Mouse (Mus musculus): ENCODE data around the gene Cldn10. TPM values are rescaled to one million over a fixed set of nuclear protein-coding genes. Genes with fewer than 3 reads are reported as not detected.

The Cldn10 gene
- total and polyA plus RNA-seq, 2 experiments = 0.09 TPM; not detected in 1

DNA sequence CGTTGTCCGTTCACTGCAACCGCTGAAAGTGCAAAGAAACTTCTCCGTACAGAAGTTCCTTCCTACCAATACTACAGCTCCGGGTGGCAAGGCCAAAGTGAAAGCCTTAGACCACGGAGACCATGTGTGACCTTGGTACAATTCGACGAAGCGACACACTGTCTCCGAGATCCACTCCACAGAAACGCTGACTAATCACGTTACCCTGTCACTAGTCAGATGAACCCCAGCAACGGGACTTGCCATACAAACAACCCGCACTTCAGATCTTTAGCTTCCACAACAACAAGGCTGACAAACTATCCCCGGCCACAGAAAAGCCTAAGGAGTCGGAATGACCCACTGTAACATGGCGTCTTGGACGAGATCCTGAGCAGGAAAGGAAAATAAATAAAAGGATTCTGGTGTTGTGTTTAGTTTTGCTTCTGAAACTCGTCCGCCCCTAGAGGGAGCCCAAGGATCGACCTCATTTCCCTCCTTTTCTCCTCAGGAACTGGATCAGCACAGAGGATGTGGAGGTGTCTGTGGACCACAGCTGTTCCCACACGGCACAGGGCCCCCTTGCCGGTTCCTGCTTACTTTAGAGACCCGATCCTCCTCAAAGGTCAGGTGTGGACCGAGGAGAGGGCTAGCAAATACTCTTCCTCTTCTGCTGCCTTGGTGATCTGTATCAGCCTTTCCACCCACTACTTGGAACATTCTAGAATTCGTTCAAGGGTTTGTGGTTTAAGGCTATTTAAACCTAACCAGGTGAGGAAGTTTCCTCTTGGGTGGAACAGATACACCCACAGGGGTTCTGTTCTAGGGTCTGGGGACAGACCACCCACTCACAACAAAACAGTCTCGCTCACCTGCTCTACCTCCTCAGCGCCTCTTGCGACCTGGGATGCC lies 122.9 kb downstream of the Cldn10 start:
- DNase-seq (ENCODE audit: extremely low read depth, low read depth, low spot score) = peak; percentile 63
- WGBS = 47% methylated on average over 29 of the region's 29 CpGs
- no peak for TF ChIP-seq POLR2A (IDR thresholded peaks at IDR 0.05; ENCODE audit: extremely low read depth, insufficient read depth, low read length)
- peak; percentile 73 for TF ChIP-seq CTCF (IDR thresholded peaks at IDR 0.05; ENCODE audit: low read depth, low read length)

GRCm38 (mm10) chr14:118911521-118911920 lies 123.8 kb downstream of the Cldn10 start:
- Histone ChIP-seq H3K4me3 (ENCODE audit: insufficient read depth, low read depth, low read length) (no peak overlapping the region), H3K27me3 (ENCODE audit: control insufficient read depth, insufficient read depth, low read length) (no peaks in the 10 kb centered on the region), H3K36me3 (ENCODE audit: control insufficient read depth, insufficient read depth, low read length) (no peaks in the 10 kb centered on the region), H3K9ac (ENCODE audit: low read depth, low read length) (no peak overlapping the region), H3K79me2 (ENCODE audit: control insufficient read depth, insufficient read depth, low read length) (no peaks in the 10 kb centered on the region), H3K4me1 (ENCODE audit: control insufficient read depth, insufficient read depth, low read length) (no peaks in the 10 kb centered on the region), H3K27ac (replicated peaks; ENCODE audit: insufficient read depth, low read depth, low read length) (no peak overlapping the region)
- WGBS = 96% methylated on average over 6 of the region's 6 CpGs
- TF ChIP-seq POLR2A (IDR thresholded peaks at IDR 0.05; ENCODE audit: extremely low read depth, insufficient read depth, low read length) = no peak
- no peak for TF ChIP-seq CTCF (IDR thresholded peaks at IDR 0.05; ENCODE audit: low read depth, low read length)
- no peak for DNase-seq (ENCODE audit: extremely low read depth, low read depth, low spot score)

More for the DNA sequence above, 122.9 kb downstream of the Cldn10 start:
- H3K27me3 ChIP-seq (ENCODE audit: control insufficient read depth, insufficient read depth, low read length) = no peaks in the 10 kb centered on the region
- no peaks in the 10 kb centered on the region for H3K4me1 ChIP-seq (ENCODE audit: control insufficient read depth, insufficient read depth, low read length)
- H3K27ac ChIP-seq (replicated peaks; ENCODE audit: insufficient read depth, low read depth, low read length) = 0 out of 2 replicates have a peak overlapping the region, but pooled peaks have one; percentile 2
- H3K9ac ChIP-seq (ENCODE audit: low read depth, low read length) = peak overlapping the region; percentile 25
- H3K36me3 ChIP-seq (ENCODE audit: control insufficient read depth, insufficient read depth, low read length) = no peaks in the 10 kb centered on the region
- H3K79me2 ChIP-seq (ENCODE audit: control insufficient read depth, insufficient read depth, low read length) = no peaks in the 10 kb centered on the region
- H3K4me3 ChIP-seq (ENCODE audit: insufficient read depth, low read depth, low read length) = peak overlapping the region; percentile 30; the same call in 1 of the 2 replicates

- H3K27me3 ChIP-seq (ENCODE audit: control insufficient read depth, insufficient read depth, low read length) = no peaks in the 10 kb centered on the region
- no peak overlapping the region for H3K27ac ChIP-seq (replicated peaks; ENCODE audit: insufficient read depth, low read depth, low read length)
- H3K4me1 ChIP-seq (ENCODE audit: control insufficient read depth, insufficient read depth, low read length) = no peaks in the 10 kb centered on the region
- no peaks in the 10 kb centered on the region for H3K79me2 ChIP-seq (ENCODE audit: control insufficient read depth, insufficient read depth, low read length)
- H3K9ac ChIP-seq (ENCODE audit: low read depth, low read length) = no peak overlapping the region
- H3K4me3 ChIP-seq (ENCODE audit: insufficient read depth, low read depth, low read length) = no peak overlapping the region
- H3K36me3 ChIP-seq (ENCODE audit: control insufficient read depth, insufficient read depth, low read length) = no peaks in the 10 kb centered on the region
- TF ChIP-seq POLR2A (IDR thresholded peaks at IDR 0.05; ENCODE audit: extremely low read depth, insufficient read depth, low read length) (no peak), CTCF (IDR thresholded peaks at IDR 0.05; ENCODE audit: low read depth, low read length) (no peak)
- 77% methylated on average over 5 of the region's 5 CpGs for WGBS
- DNase-seq (ENCODE audit: extremely low read depth, low read depth, low spot score) = no peak
Observed at GRCm38 (mm10) chr14:118913651-118914050, 125.9 kb downstream of the Cldn10 start.

DNA sequence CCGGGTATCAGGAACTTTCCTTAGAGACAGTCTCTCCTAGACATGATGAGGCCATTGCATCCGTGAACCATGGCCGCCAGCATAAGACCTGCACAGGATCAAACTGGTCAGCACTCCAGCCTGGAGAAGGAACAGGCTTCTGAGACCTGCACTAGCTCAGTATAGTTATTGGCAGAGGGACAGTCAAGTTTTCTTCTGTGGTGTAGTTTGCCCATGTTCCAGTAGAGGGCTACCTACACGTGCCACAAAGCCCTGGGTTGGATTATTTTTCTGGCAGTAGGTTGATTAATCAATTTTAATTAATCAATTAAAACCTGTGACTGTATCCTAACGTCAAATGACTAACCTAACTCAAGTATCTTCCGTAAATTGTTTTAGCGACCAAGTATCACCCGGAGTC lies 131.3 kb downstream of the Cldn10 start:
- H3K4me1 ChIP-seq (ENCODE audit: control insufficient read depth, insufficient read depth, low read length) = peaks cover 3% of the 10 kb centered on the region; the same call in 1 of the 2 replicates
- 53% methylated on average over 8 of the region's 8 CpGs for WGBS
- no peak overlapping the region for H3K27ac ChIP-seq (replicated peaks; ENCODE audit: insufficient read depth, low read depth, low read length)
- no peaks in the 10 kb centered on the region for H3K36me3 ChIP-seq (ENCODE audit: control insufficient read depth, insufficient read depth, low read length)
- H3K27me3 ChIP-seq (ENCODE audit: control insufficient read depth, insufficient read depth, low read length) = peaks cover 10% of the 10 kb centered on the region
- DNase-seq (ENCODE audit: extremely low read depth, low read depth, low spot score) = peak; percentile 51
- no peak overlapping the region for H3K4me3 ChIP-seq (ENCODE audit: insufficient read depth, low read depth, low read length)
- H3K79me2 ChIP-seq (ENCODE audit: control insufficient read depth, insufficient read depth, low read length) = no peaks in the 10 kb centered on the region
- no peak for TF ChIP-seq POLR2A (IDR thresholded peaks at IDR 0.05; ENCODE audit: extremely low read depth, insufficient read depth, low read length)
- TF ChIP-seq CTCF (IDR thresholded peaks at IDR 0.05; ENCODE audit: low read depth, low read length) = peak; percentile 37
- H3K9ac ChIP-seq (ENCODE audit: low read depth, low read length) = no peak overlapping the region

GRCm38 (mm10) chr14:118920654-118921053 lies 132.9 kb downstream of the Cldn10 start:
- Histone ChIP-seq H3K36me3 (ENCODE audit: control insufficient read depth, insufficient read depth, low read length) (no peaks in the 10 kb centered on the region), H3K79me2 (ENCODE audit: control insufficient read depth, insufficient read depth, low read length) (no peaks in the 10 kb centered on the region), H3K27ac (replicated peaks; ENCODE audit: insufficient read depth, low read depth, low read length) (no peak overlapping the region), H3K27me3 (ENCODE audit: control insufficient read depth, insufficient read depth, low read length) (peaks cover 16% of the 10 kb centered on the region), H3K9ac (ENCODE audit: low read depth, low read length) (no peak overlapping the region), H3K4me3 (ENCODE audit: insufficient read depth, low read depth, low read length) (no peak overlapping the region), H3K4me1 (ENCODE audit: control insufficient read depth, insufficient read depth, low read length) (peaks cover 9% of the 10 kb centered on the region; the same call in 1 of the 2 replicates)
- WGBS = 73% methylated on average over 7 of the region's 7 CpGs
- no peak for DNase-seq (ENCODE audit: extremely low read depth, low read depth, low spot score)
- TF ChIP-seq POLR2A (IDR thresholded peaks at IDR 0.05; ENCODE audit: extremely low read depth, insufficient read depth, low read length) = no peak

- no peak for DNase-seq (ENCODE audit: extremely low read depth, low read depth, low spot score)
- Histone ChIP-seq H3K4me3 (ENCODE audit: insufficient read depth, low read depth, low read length) (no peak overlapping the region), H3K27ac (replicated peaks; ENCODE audit: insufficient read depth, low read depth, low read length) (no peak overlapping the region), H3K36me3 (ENCODE audit: control insufficient read depth, insufficient read depth, low read length) (no peaks in the 10 kb centered on the region), H3K4me1 (ENCODE audit: control insufficient read depth, insufficient read depth, low read length) (peaks cover 9% of the 10 kb centered on the region; the same call in 1 of the 2 replicates), H3K9ac (ENCODE audit: low read depth, low read length) (no peak overlapping the region), H3K27me3 (ENCODE audit: control insufficient read depth, insufficient read depth, low read length) (peaks cover 16% of the 10 kb centered on the region), H3K79me2 (ENCODE audit: control insufficient read depth, insufficient read depth, low read length) (no peaks in the 10 kb centered on the region)
- WGBS = 30% methylated on average over 22 of the region's 22 CpGs
- no peak for TF ChIP-seq CTCF (IDR thresholded peaks at IDR 0.05; ENCODE audit: low read depth, low read length)
- no peak for TF ChIP-seq POLR2A (IDR thresholded peaks at IDR 0.05; ENCODE audit: extremely low read depth, insufficient read depth, low read length)
Observed at GRCm38 (mm10) chr14:118922251-118922650, 134.5 kb downstream of the Cldn10 start.

Data from liver, adult 2 months (tissue).